13 mouse cellular contexts compared by ENCODE assay signal in the genomic region with DNA sequence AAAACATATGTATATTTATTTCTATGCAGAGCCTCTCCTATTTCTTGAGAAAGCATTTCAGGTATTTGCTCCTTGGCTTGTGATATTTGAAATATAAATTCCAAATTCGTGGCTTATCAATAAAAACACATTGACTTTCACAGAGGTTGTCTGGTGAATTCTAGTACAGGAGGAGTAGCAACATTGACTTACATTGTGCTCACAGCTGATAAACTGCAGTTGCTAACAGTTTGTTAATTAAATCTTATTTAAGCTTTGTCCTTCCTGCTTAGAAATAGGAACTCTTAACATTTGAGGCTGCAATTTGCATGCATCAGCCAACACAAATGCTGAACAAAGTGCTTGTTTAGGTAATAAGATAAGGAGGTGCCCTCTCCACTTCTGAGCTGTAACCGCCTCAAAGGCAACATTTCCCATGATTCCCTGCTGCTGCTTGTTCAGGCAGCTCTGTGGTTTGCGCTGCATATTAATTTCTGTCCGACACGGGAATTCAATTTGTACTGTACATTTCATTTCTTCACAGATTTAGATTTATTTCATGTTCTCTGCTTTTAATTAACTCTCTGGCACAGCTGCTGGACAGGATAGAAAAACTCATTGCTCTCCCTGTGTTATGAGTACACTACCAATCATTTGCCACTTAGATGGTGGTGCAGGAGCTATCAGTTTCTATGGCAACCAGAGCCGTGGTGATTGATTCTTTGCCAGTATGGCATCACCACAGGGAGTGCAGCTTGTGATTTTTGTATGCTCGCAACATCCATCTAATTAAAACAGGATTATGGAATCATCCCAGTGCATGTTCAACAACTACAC.
DNase-seq lines count a peak whose midpoint lies in the region; ATAC-seq lines count a peak whose summit lies in the region.
"Had no signal": no experiment of that assay in that cellular context is flagged by ENCODE, and none has a peak within 500 bp of the region (broad histone marks: within the 10 kb centered on the region; RNA-seq: fewer than 3 reads in every experiment).

No protein-coding gene starts in this region.

- no peaks in the 10 kb centered on the region for H3K36me3 ChIP-seq in hindbrain, embryonic 11.5 days (ENCODE audit: control insufficient read depth, insufficient read depth, low read length)
- no peaks in the 10 kb centered on the region for H3K36me3 ChIP-seq in hindbrain, embryonic 10.5 days
- no peaks in the 10 kb centered on the region for H3K36me3 ChIP-seq in hindbrain, embryonic 16.5 days (ENCODE audit: control insufficient read depth, insufficient read depth, low read length)
- H3K36me3 ChIP-seq: embryonic facial prominence, embryonic 15.5 days; limb, embryonic 15.5 days had no signal

- WGBS in hindbrain, embryonic 11.5 days = 72% methylated on average over 7 of the region's 7 CpGs
- WGBS in hindbrain, embryonic 10.5 days = 74% methylated on average over 7 of the region's 7 CpGs
- 29% methylated on average over 7 of the region's 7 CpGs for WGBS in hindbrain, embryonic 16.5 days

- H3K4me1 ChIP-seq in hindbrain, embryonic 11.5 days (replicated peaks; ENCODE audit: control insufficient read depth, insufficient read depth, low read length) = no peaks in the 10 kb centered on the region
- no peaks in the 10 kb centered on the region for H3K4me1 ChIP-seq in hindbrain, embryonic 10.5 days (replicated peaks)
- H3K4me1 ChIP-seq in hindbrain, embryonic 16.5 days (ENCODE audit: control insufficient read depth, insufficient read depth, low read depth, low read length) = peaks cover 5% of the 10 kb centered on the region; the same call in 1 of the 2 replicates
- H3K4me1 ChIP-seq: embryonic facial prominence, embryonic 15.5 days; limb, embryonic 15.5 days had no signal

- DNase-seq in hindbrain, embryonic 11.5 days (ENCODE audit: low spot score) = peak; percentile 31
- no peak for DNase-seq in hindbrain, embryonic 10.5 days (ENCODE audit: low spot score)
- peak; percentile 66 for DNase-seq in left cerebral cortex, postnatal 4 days
- peak; percentile 10 for DNase-seq in right cerebral cortex, postnatal 25 days
- DNase-seq in heart, postnatal 14 days = no peak
- no peak for DNase-seq in adrenal gland, adult 8-10 months
- DNase-seq in ovary, adult 18-20 months (ENCODE audit: low spot score) = no peak
- DNase-seq: heart, adult 2 months; thymus, adult 18-20 months had no signal

- H3K4me2 ChIP-seq in hindbrain, embryonic 11.5 days (replicated peaks; ENCODE audit: low read depth, low read length) = no peak overlapping the region
- H3K4me2 ChIP-seq in hindbrain, embryonic 16.5 days (ENCODE audit: low read length) = peak overlapping the region; percentile 45
- H3K4me2 ChIP-seq: embryonic facial prominence, embryonic 15.5 days; limb, embryonic 15.5 days had no signal

- no peaks in the 10 kb centered on the region for H3K9me3 ChIP-seq in hindbrain, embryonic 11.5 days (ENCODE audit: control insufficient read depth, low read length)
- no peaks in the 10 kb centered on the region for H3K9me3 ChIP-seq in hindbrain, embryonic 10.5 days
- H3K9me3 ChIP-seq in hindbrain, embryonic 16.5 days (ENCODE audit: control insufficient read depth, low read length) = no peaks in the 10 kb centered on the region
- H3K9me3 ChIP-seq: embryonic facial prominence, embryonic 15.5 days; limb, embryonic 15.5 days had no signal

- intact Hi-C loops in left cerebral cortex, postnatal 4 days (cut with DNase I) = no loop called here
- intact Hi-C loops in heart, postnatal 14 days (cut with DNase I) = no loop called here

- ATAC-seq in hindbrain, embryonic 11.5 days (ENCODE audit: low FRiP score) = peak; percentile 95
- ATAC-seq in hindbrain, embryonic 16.5 days = peak; percentile 98
- ATAC-seq: CD4-positive, CD25-positive, alpha-beta regulatory T cell, adult 4 months had no signal

- H3K27ac ChIP-seq in hindbrain, embryonic 11.5 days (ENCODE audit: low read depth, low read length) = no peak overlapping the region
- no peak overlapping the region for H3K27ac ChIP-seq in hindbrain, embryonic 10.5 days
- H3K27ac ChIP-seq in hindbrain, embryonic 16.5 days (ENCODE audit: low read depth, low read length) = peak overlapping the region; percentile 48; the same call in 1 of the 2 replicates
- H3K27ac ChIP-seq: embryonic facial prominence, embryonic 15.5 days; heart, adult 2 months; limb, embryonic 15.5 days had no signal

- no peaks in the 10 kb centered on the region for H3K27me3 ChIP-seq in hindbrain, embryonic 11.5 days (ENCODE audit: control insufficient read depth, insufficient read depth, low read length)
- no peaks in the 10 kb centered on the region for H3K27me3 ChIP-seq in hindbrain, embryonic 10.5 days (ENCODE audit: insufficient read depth, poor library complexity, severe bottlenecking)
- no peaks in the 10 kb centered on the region for H3K27me3 ChIP-seq in hindbrain, embryonic 16.5 days (replicated peaks; ENCODE audit: control insufficient read depth, insufficient read depth, low read length)
- H3K27me3 ChIP-seq: embryonic facial prominence, embryonic 15.5 days; limb, embryonic 15.5 days had no signal

- no peak overlapping the region for H3K4me3 ChIP-seq in hindbrain, embryonic 11.5 days (ENCODE audit: low read depth, low read length)
- no peak overlapping the region for H3K4me3 ChIP-seq in hindbrain, embryonic 10.5 days
- peak overlapping the region; percentile 3; the same call in 1 of the 2 replicates for H3K4me3 ChIP-seq in hindbrain, embryonic 16.5 days (ENCODE audit: low read length)
- H3K4me3 ChIP-seq: embryonic facial prominence, embryonic 15.5 days; heart, adult 2 months; limb, embryonic 15.5 days had no signal

- no peak overlapping the region for H3K9ac ChIP-seq in hindbrain, embryonic 11.5 days (ENCODE audit: low read depth, low read length)
- no peak overlapping the region for H3K9ac ChIP-seq in hindbrain, embryonic 16.5 days (ENCODE audit: low read depth, low read length)
- H3K9ac ChIP-seq: embryonic facial prominence, embryonic 15.5 days; limb, embryonic 15.5 days had no signal

Comparison
In these comparisons a context has a peak if more than half of its experiments do, and no peak if none do; other contexts are left out.
1. DNase-seq: peak in hindbrain, embryonic 11.5 days (single experiment), left cerebral cortex, postnatal 4 days (single experiment) and right cerebral cortex, postnatal 25 days (single experiment); none in hindbrain, embryonic 10.5 days (single experiment), heart, postnatal 14 days (0 of 2), adrenal gland, adult 8-10 months (single experiment) and ovary, adult 18-20 months (single experiment).